12 mouse cellular contexts compared by ENCODE assay signal in the genomic region with DNA sequence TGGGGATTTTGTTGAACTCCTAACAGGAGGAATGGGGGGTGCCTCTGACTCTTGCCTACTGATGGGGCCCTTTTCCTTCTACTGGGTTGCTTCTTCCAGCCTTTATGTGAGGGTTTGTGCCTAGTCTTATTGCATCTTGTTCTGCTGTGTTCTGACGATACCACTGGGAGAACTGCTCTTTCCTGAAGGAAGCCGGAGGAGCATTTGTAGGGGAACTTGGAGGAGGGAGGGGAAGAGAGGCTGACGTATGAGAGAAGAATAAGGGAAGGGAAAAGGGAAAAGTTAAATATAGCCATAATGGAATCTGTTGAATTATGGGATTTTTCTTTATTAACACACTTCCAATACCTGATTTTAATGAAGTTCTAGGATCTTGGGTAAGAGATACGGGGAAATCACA.
"Had no signal": no experiment of that assay in that cellular context is flagged by ENCODE, and none has a peak within 500 bp of the region (broad histone marks: within the 10 kb centered on the region; RNA-seq: fewer than 3 reads in every experiment).

No protein-coding gene starts in this region.

- H3K4me2 ChIP-seq: liver, embryonic 11.5 days; lung, embryonic 14.5 days; midbrain, embryonic 12.5 days had no signal

- H3K4me1 ChIP-seq: limb, embryonic 10.5 days; midbrain, embryonic 12.5 days had no signal

- DNase-seq: kidney, adult 18-20 months; kidney, postnatal 10 days; kidney, postnatal 4 days; lung, embryonic 14.5 days; lung, postnatal 10 days; lung, postnatal 4 days; right cerebral cortex, postnatal 25 days; thymus, postnatal 36 days had no signal

- H3K9me3 ChIP-seq: limb, embryonic 10.5 days; midbrain, embryonic 12.5 days had no signal

- H3K27me3 ChIP-seq: midbrain, embryonic 12.5 days had no signal

- H3K4me3 ChIP-seq: layer of hippocampus, adult 2 months; limb, embryonic 10.5 days; midbrain, embryonic 12.5 days had no signal

- H3K36me3 ChIP-seq: limb, embryonic 10.5 days; midbrain, embryonic 12.5 days had no signal

- H3K9ac ChIP-seq: lung, embryonic 14.5 days; midbrain, embryonic 12.5 days had no signal

- H3K27ac ChIP-seq: layer of hippocampus, adult 2 months; limb, embryonic 10.5 days; midbrain, embryonic 12.5 days had no signal
